Mouse (Mus musculus): ENCODE data around the gene Hdac9. TPM values are rescaled to one million over a fixed set of nuclear protein-coding genes. Genes with fewer than 3 reads are reported as not detected.

The Hdac9 gene
- total and polyA plus RNA-seq, 2 experiments from 2014 or later, result 14.9 to 21.6 TPM

- Histone ChIP-seq H3K9ac (no peak overlapping the region), H3K4me3 (ENCODE audit: low read depth, low read length) (no peak overlapping the region), H3K27ac (ENCODE audit: low read depth, low read length) (no peak overlapping the region), H3K4me2 (ENCODE audit: low read depth) (no peak overlapping the region), H3K4me1 (ENCODE audit: insufficient read depth) (no peaks in the 10 kb centered on the region), H3K9me3 (ENCODE audit: low read length) (no peaks in the 10 kb centered on the region), H3K36me3 (ENCODE audit: insufficient read depth) (no peaks in the 10 kb centered on the region), H3K27me3 (ENCODE audit: insufficient read depth, low read length) (no peaks in the 10 kb centered on the region)
- WGBS, result 76% methylated on average over 10 of the region's 10 CpGs
- peak; percentile 68 for ATAC-seq
- TF ChIP-seq CTCF (IDR thresholded peaks at IDR 0.05; ENCODE audit: low read depth), result no peak
- DNase-seq, result peak; percentile 26
Observed at GRCm38 (mm10) chr12:34398611-34399010, 518.3 kb downstream of the Hdac9 start.

GRCm38 (mm10) chr12:34394342-34394741, 522.6 kb downstream of the Hdac9 start:
- no peak overlapping the region for H3K27ac ChIP-seq (ENCODE audit: low read depth, low read length)
- ATAC-seq (no peak), DNase-seq (no peak)
- no peak overlapping the region for H3K9ac ChIP-seq
- no peak overlapping the region for H3K4me2 ChIP-seq (ENCODE audit: low read depth)
- TF ChIP-seq CTCF (IDR thresholded peaks at IDR 0.05; ENCODE audit: low read depth), result no peak
- H3K9me3 ChIP-seq (ENCODE audit: low read length), result no peaks in the 10 kb centered on the region
- no peaks in the 10 kb centered on the region for H3K27me3 ChIP-seq (ENCODE audit: insufficient read depth, low read length)
- WGBS, result 80% methylated on average over 3 of the region's 3 CpGs
- no peaks in the 10 kb centered on the region for H3K4me1 ChIP-seq (ENCODE audit: insufficient read depth)
- no peak overlapping the region for H3K4me3 ChIP-seq (ENCODE audit: low read depth, low read length)
- H3K36me3 ChIP-seq (ENCODE audit: insufficient read depth), result 0 out of 2 replicates have a peak, but pooled peaks cover under 1% of the 10 kb centered on the region

DNA sequence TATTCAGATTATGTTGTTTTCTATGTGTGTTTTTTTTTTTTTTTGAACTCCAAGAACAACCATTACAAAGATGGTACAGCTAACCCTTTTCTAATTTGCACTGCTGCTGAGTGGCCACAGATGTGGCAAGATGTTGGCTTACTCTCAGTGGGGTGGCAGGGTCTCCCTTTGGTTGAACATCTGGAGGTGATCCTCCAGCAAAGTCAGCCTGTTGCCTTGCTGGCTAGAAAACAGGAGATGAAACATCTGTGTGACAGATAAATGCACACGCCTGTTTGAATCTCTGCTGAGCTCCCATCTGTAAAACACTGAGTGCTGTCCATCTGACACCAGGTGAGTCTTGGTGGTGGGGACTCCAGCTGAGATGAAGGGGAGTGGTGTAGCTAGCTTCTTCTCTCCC, 537.2 kb downstream of the Hdac9 start:
- Histone ChIP-seq H3K9ac (no peak overlapping the region), H3K27ac (ENCODE audit: low read depth, low read length) (no peak overlapping the region), H3K36me3 (ENCODE audit: insufficient read depth) (no peaks in the 10 kb centered on the region; the same call in 1 of the 2 replicates), H3K4me2 (ENCODE audit: low read depth) (no peak overlapping the region), H3K27me3 (ENCODE audit: insufficient read depth, low read length) (no peaks in the 10 kb centered on the region), H3K4me3 (ENCODE audit: low read depth, low read length) (no peak overlapping the region), H3K4me1 (ENCODE audit: insufficient read depth) (no peaks in the 10 kb centered on the region), H3K9me3 (ENCODE audit: low read length) (no peaks in the 10 kb centered on the region)
- DNase-seq (no peak), ATAC-seq (no peak)
- TF ChIP-seq CTCF (IDR thresholded peaks at IDR 0.05; ENCODE audit: low read depth), result no peak
- WGBS, result 91% methylated on average over 1 of the region's 1 CpGs

- no peak overlapping the region for H3K4me2 ChIP-seq (ENCODE audit: low read depth)
- no peaks in the 10 kb centered on the region for H3K4me1 ChIP-seq (ENCODE audit: insufficient read depth)
- ATAC-seq (no peak), DNase-seq (no peak)
- H3K27me3 ChIP-seq (ENCODE audit: insufficient read depth, low read length), result no peaks in the 10 kb centered on the region
- WGBS, result 93% methylated on average over 4 of the region's 4 CpGs
- no peak overlapping the region for H3K9ac ChIP-seq
- H3K4me3 ChIP-seq (ENCODE audit: low read depth, low read length), result no peak overlapping the region
- no peaks in the 10 kb centered on the region for H3K9me3 ChIP-seq (ENCODE audit: low read length)
- no peak overlapping the region for H3K27ac ChIP-seq (ENCODE audit: low read depth, low read length)
- no peak for TF ChIP-seq CTCF (IDR thresholded peaks at IDR 0.05; ENCODE audit: low read depth)
- H3K36me3 ChIP-seq (ENCODE audit: insufficient read depth), result no peaks in the 10 kb centered on the region; the same call in 1 of the 2 replicates
Observed at GRCm38 (mm10) chr12:34378637-34379036, 538.3 kb downstream of the Hdac9 start.

DNA sequence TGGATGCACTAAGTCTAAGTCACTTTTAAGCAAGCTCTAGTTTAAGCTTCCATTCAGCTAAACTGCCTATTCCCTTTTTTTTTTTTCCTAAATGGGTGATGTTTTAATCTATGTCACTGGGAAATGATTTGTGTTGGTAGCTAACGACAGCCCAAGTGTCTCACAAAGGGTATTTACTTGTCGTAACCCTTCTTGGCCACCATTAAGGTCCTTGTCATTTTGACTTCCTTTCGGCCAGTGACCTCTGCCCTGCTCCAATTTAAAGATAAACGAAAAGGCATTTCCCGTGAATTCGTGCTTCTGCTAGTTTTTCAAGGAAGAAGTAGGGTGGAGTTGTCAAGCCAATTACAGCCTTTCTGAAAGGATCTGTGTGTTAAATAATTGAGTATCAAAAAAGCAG, 565.0 kb downstream of the Hdac9 start:
- Histone ChIP-seq H3K27me3 (ENCODE audit: insufficient read depth, low read length) (no peaks in the 10 kb centered on the region), H3K9me3 (ENCODE audit: low read length) (no peaks in the 10 kb centered on the region), H3K4me2 (ENCODE audit: low read depth) (no peak overlapping the region), H3K9ac (no peak overlapping the region), H3K36me3 (ENCODE audit: insufficient read depth) (no peaks in the 10 kb centered on the region), H3K4me3 (ENCODE audit: low read depth, low read length) (no peak overlapping the region), H3K27ac (ENCODE audit: low read depth, low read length) (no peak overlapping the region), H3K4me1 (ENCODE audit: insufficient read depth) (no peaks in the 10 kb centered on the region)
- no peak for DNase-seq
- 23% methylated on average over 6 of the region's 6 CpGs for WGBS
- ATAC-seq, result no peak
- no peak for TF ChIP-seq CTCF (IDR thresholded peaks at IDR 0.05; ENCODE audit: low read depth)

GRCm38 (mm10) chr12:34347529-34347928, 569.4 kb downstream of the Hdac9 start:
- ATAC-seq (no peak), DNase-seq (no peak)
- no peaks in the 10 kb centered on the region for H3K9me3 ChIP-seq (ENCODE audit: low read length)
- no peaks in the 10 kb centered on the region for H3K36me3 ChIP-seq (ENCODE audit: insufficient read depth)
- H3K27me3 ChIP-seq (ENCODE audit: insufficient read depth, low read length), result no peaks in the 10 kb centered on the region
- H3K4me1 ChIP-seq (ENCODE audit: insufficient read depth), result no peaks in the 10 kb centered on the region
- H3K4me3 ChIP-seq (ENCODE audit: low read depth, low read length), result no peak overlapping the region
- 90% methylated on average over 2 of the region's 2 CpGs for WGBS
- no peak overlapping the region for H3K9ac ChIP-seq
- no peak overlapping the region for H3K27ac ChIP-seq (ENCODE audit: low read depth, low read length)
- no peak for TF ChIP-seq CTCF (IDR thresholded peaks at IDR 0.05; ENCODE audit: low read depth)
- H3K4me2 ChIP-seq (ENCODE audit: low read depth), result no peak overlapping the region

DNA sequence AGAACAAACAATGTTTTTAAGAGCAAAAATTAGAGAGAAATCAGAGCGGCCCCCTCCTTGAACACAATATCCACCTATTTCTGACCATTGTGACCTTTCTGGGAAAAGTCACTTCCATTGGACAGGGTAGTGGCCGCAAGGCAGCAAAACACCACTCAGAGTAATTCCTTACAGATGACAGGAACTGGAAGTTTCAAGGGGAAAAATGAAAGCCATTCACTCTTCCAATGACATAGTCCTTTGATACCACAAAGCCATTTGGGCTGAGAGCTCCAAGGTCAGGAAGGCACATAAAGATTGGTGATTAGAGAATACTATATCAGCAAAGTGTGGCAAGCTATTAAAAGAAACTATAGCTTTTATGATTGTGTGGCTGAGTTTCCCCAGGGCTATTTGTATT, 574.1 kb downstream of the Hdac9 start:
- Histone ChIP-seq H3K9me3 (ENCODE audit: low read length) (no peaks in the 10 kb centered on the region), H3K36me3 (ENCODE audit: insufficient read depth) (no peaks in the 10 kb centered on the region), H3K9ac (no peak overlapping the region), H3K4me1 (ENCODE audit: insufficient read depth) (no peaks in the 10 kb centered on the region), H3K27ac (ENCODE audit: low read depth, low read length) (no peak overlapping the region), H3K27me3 (ENCODE audit: insufficient read depth, low read length) (no peaks in the 10 kb centered on the region), H3K4me3 (ENCODE audit: low read depth, low read length) (no peak overlapping the region), H3K4me2 (ENCODE audit: low read depth) (no peak overlapping the region)
- ATAC-seq (no peak), DNase-seq (no peak)
- 86% methylated on average over 2 of the region's 2 CpGs for WGBS
- no peak for TF ChIP-seq CTCF (IDR thresholded peaks at IDR 0.05; ENCODE audit: low read depth)

DNA sequence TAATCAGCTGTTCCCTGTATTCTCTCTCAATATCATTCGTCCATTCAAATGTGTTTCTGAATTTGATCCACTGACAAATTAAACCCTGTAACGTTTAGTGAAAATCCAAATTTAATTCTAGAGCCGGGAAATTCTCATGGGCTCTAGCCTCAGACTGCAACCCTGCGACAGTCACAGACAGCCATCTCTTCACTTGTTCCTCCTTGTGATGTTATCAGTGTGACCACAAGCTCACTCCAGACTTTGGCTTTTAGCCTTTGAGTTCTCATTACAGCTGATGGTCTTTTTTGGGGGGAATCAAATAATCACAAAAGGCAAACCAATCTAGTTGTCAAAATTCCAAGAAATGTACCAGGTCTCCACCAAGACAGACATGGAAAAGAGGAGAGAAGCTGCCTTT, 578.0 kb downstream of the Hdac9 start:
- DNase-seq (no peak), ATAC-seq (no peak)
- Histone ChIP-seq H3K4me1 (ENCODE audit: insufficient read depth) (no peaks in the 10 kb centered on the region), H3K9ac (no peak overlapping the region), H3K4me3 (ENCODE audit: low read depth, low read length) (no peak overlapping the region), H3K9me3 (ENCODE audit: low read length) (no peaks in the 10 kb centered on the region), H3K4me2 (ENCODE audit: low read depth) (no peak overlapping the region), H3K36me3 (ENCODE audit: insufficient read depth) (no peaks in the 10 kb centered on the region), H3K27me3 (ENCODE audit: insufficient read depth, low read length) (no peaks in the 10 kb centered on the region), H3K27ac (ENCODE audit: low read depth, low read length) (no peak overlapping the region)
- WGBS, result 87% methylated on average over 4 of the region's 4 CpGs
- no peak for TF ChIP-seq CTCF (IDR thresholded peaks at IDR 0.05; ENCODE audit: low read depth)

All from forebrain, postnatal 0 days (tissue).